Mouse (Mus musculus): Measurements from ENCODE around the gene Itih5.

DNA sequence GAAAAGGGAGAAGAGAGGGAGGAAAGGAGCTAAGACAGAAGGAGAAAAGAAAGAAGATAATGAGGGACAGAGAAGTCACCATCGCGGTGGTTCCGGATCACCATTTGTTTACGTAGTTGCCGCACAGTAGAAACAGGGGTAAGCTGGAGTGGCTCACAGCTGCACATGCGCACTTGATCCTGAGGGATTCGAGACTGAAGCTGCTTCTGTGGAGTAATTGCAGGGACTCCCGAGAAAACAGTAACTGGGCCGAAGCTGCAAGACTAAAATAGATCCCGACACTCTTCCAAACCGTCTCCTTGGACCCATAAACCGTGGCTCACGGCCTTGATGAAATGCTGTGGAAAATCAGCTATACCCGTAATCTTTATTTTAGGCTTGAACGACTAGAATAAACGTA is 16.6 kb downstream of the Itih5 start:
- TF ChIP-seq EP300 (IDR thresholded peaks at IDR 0.05; ENCODE audit: low read depth) (no peak), CTCF (IDR thresholded peaks at IDR 0.05; ENCODE audit: low read depth) (no peak)

Data from liver, postnatal 0 days (tissue).